Mouse (Mus musculus) lung, adult 2 months (tissue): Measurements from ENCODE around the gene Gm49396. TPM values are rescaled to one million over a fixed set of nuclear protein-coding genes. Genes with fewer than 3 reads are reported as not detected.

ENCODE experiments used
- DNase-seq: peaks from one replicate; pipeline ENCODE4 v3.0.0; 2022
- H3K4me1 ChIP-seq: fragments of 200-500 bp; 2 replicates; pipeline ENCODE4 v1.6.1; 2011; ENCODE audit warnings: low read length; ENCODE audit not compliant: control insufficient read depth, insufficient read depth
- H3K4me3 ChIP-seq: fragments of 200-500 bp; replicated peaks from 2 replicates; pipeline ENCODE3; 2011; ENCODE audit warnings: low read depth, mild to moderate bottlenecking, control low read depth, low read length; ENCODE audit errors: extremely low read depth
- CTCF ChIP-seq: fragments of 200-500 bp; IDR thresholded peaks from 2 replicates; pipeline ENCODE4 v1.5.1; 2011; ENCODE audit warnings: mild to moderate bottlenecking, low read length, control low read depth; ENCODE audit not compliant: insufficient read depth
- POLR2A ChIP-seq: fragments of 200-500 bp; IDR thresholded peaks from 2 replicates; pipeline ENCODE4 v1.6.1; 2011; ENCODE audit warnings: low read depth, mild to moderate bottlenecking, control low read depth, low read length, borderline replicate concordance; ENCODE audit errors: extremely low read depth
- WGBS: fragments of 180-500 bp; shearing (Covaris S2); methylation state at CpG from one replicate; pipeline ENCODE4 v1.1.7; 2018; 5-methylcytosine and 5-hydroxymethylcytosine counted together
- polyA plus RNA-seq: library from polyadenylated mRNA; depleted of rRNA; stranded (reverse); fragments of >200 nt; gene quantifications from 2 replicates; pipeline ENCODE4 v1.2.3, GENCODE M21; 2012; rRNA removed

Gm49396 gene
- 2.2 and 3.9 TPM in 2 replicates for polyA plus RNA-seq

- Histone ChIP-seq H3K4me3 (peak within 1 kb of the TSS; percentile 76), H3K4me1 (peaks cover 8% of the 10 kb centered on the region)
- TF ChIP-seq POLR2A (peak; percentile 62; the same call in 1 of the 2 replicates), CTCF (no peak)
- WGBS: under 1% methylated on average over 45 of the region's 45 CpGs
- peak; percentile 90 for DNase-seq
Observed at GRCm38 (mm10) chr7:30563117-30563905, at the start of gene Gm49396, which contains the start of the genes U2af1l4 and Psenen. Gm49396 (plus strand) TSS chr7:30563344. U2af1l4 (plus strand) TSS chr7:30563301. Psenen (minus strand) TSS chr7:30563627.

GRCm38 (mm10) chr7:30515003-30515760, 48.0 kb upstream of the Gm49396 start:
- no peak for TF ChIP-seq POLR2A
- no peak for TF ChIP-seq CTCF
- DNase-seq: no peak
- Histone ChIP-seq H3K4me3 (no peak overlapping the region), H3K4me1 (no peaks in the 10 kb centered on the region)
- WGBS: 55% methylated on average over 24 of the region's 24 CpGs

- 37% methylated on average over 8 of the region's 8 CpGs for WGBS
- TF ChIP-seq POLR2A (no peak), CTCF (no peak)
- DNase-seq: no peak
- no peak overlapping the region for H3K4me3 ChIP-seq
- H3K4me1 ChIP-seq: no peaks in the 10 kb centered on the region
Observed at GRCm38 (mm10) chr7:30518325-30518724, 44.8 kb upstream of the Gm49396 start.

- 73% methylated on average over 4 of the region's 4 CpGs for WGBS
- TF ChIP-seq CTCF (no peak), POLR2A (no peak)
- Histone ChIP-seq H3K4me3 (no peak overlapping the region), H3K4me1 (no peaks in the 10 kb centered on the region)
- DNase-seq: no peak
Observed at GRCm38 (mm10) chr7:30520396-30520795, 42.7 kb upstream of the Gm49396 start.

GRCm38 (mm10) chr7:30520856-30521255, 42.3 kb upstream of the Gm49396 start:
- Histone ChIP-seq H3K4me1 (no peaks in the 10 kb centered on the region; the same call in 1 of the 2 replicates), H3K4me3 (no peak overlapping the region)
- TF ChIP-seq CTCF (no peak), POLR2A (no peak)
- WGBS: 68% methylated on average over 5 of the region's 5 CpGs
- no peak for DNase-seq

GRCm38 (mm10) chr7:30522871-30523270, 40.3 kb upstream of the Gm49396 start:
- DNase-seq: no peak
- 92% methylated on average over 10 of the region's 10 CpGs for WGBS
- no peak overlapping the region for H3K4me3 ChIP-seq
- H3K4me1 ChIP-seq: peaks cover 3% of the 10 kb centered on the region; the same call in 1 of the 2 replicates
- no peak for TF ChIP-seq POLR2A
- TF ChIP-seq CTCF: no peak

- TF ChIP-seq POLR2A (no peak), CTCF (no peak)
- DNase-seq: no peak
- Histone ChIP-seq H3K4me3 (no peak overlapping the region), H3K4me1 (peaks cover 3% of the 10 kb centered on the region; the same call in 1 of the 2 replicates)
- WGBS: 75% methylated on average over 6 of the region's 6 CpGs
Observed at GRCm38 (mm10) chr7:30524487-30524886, 38.7 kb upstream of the Gm49396 start.

GRCm38 (mm10) chr7:30525954-30526353, 37.2 kb upstream of the Gm49396 start:
- TF ChIP-seq POLR2A (0 out of 2 replicates have a peak, but pooled peaks have one; percentile 3), CTCF (no peak)
- H3K4me3 ChIP-seq: peak overlapping the region; percentile 41
- H3K4me1 ChIP-seq: peaks cover 3% of the 10 kb centered on the region; the same call in 1 of the 2 replicates
- WGBS: 31% methylated on average over 10 of the region's 10 CpGs
- peak; percentile 37 for DNase-seq

- Histone ChIP-seq H3K4me1 (peaks cover 3% of the 10 kb centered on the region; the same call in 1 of the 2 replicates), H3K4me3 (peak overlapping the region; percentile 22)
- no peak for DNase-seq
- WGBS: 47% methylated on average over 17 of the region's 17 CpGs
- TF ChIP-seq CTCF (no peak), POLR2A (no peak)
Observed at GRCm38 (mm10) chr7:30526399-30526798, 36.7 kb upstream of the Gm49396 start.

- 89% methylated on average over 14 of the region's 14 CpGs for WGBS
- TF ChIP-seq POLR2A (no peak), CTCF (no peak)
- H3K4me3 ChIP-seq: no peak overlapping the region
- no peak for DNase-seq
- peaks cover 3% of the 10 kb centered on the region; the same call in 1 of the 2 replicates for H3K4me1 ChIP-seq
Observed at GRCm38 (mm10) chr7:30526981-30527380, 36.2 kb upstream of the Gm49396 start.
